ENCODE assay signal across 8 mouse cellular contexts in genomic region chr3:116614295-116614892, GRCm38 (mm10). TPM values are rescaled to one million over a fixed set of nuclear protein-coding genes. Genes with fewer than 3 reads are reported as not detected.
DNase-seq lines count a peak whose midpoint lies in the region; ATAC-seq and TF ChIP-seq lines count a peak whose summit lies in the region.

TSS of gene Trmt13 (minus strand) at chr3:116614587.

- H3K4me1 ChIP-seq in kidney, embryonic 16.5 days (ENCODE audit: insufficient read depth, low read length) = no peaks in the 10 kb centered on the region
- peaks cover 25% of the 10 kb centered on the region for H3K4me1 ChIP-seq in bone marrow macrophage, adult 2 months (ENCODE audit: control insufficient read depth, insufficient read depth, low read length)
- no peaks in the 10 kb centered on the region for H3K4me1 ChIP-seq in hindbrain, embryonic 12.5 days
- no peaks in the 10 kb centered on the region for H3K4me1 ChIP-seq in limb, embryonic 10.5 days
- no peaks in the 10 kb centered on the region for H3K4me1 ChIP-seq in midbrain, embryonic 13.5 days (replicated peaks)

- H3K27me3 ChIP-seq in kidney, embryonic 16.5 days (ENCODE audit: insufficient read depth, low read length) = no peaks in the 10 kb centered on the region
- no peaks in the 10 kb centered on the region for H3K27me3 ChIP-seq in hindbrain, embryonic 12.5 days
- H3K27me3 ChIP-seq in limb, embryonic 10.5 days (ENCODE audit: low read depth, poor library complexity, severe bottlenecking) = no peaks in the 10 kb centered on the region
- H3K27me3 ChIP-seq in midbrain, embryonic 13.5 days = no peaks in the 10 kb centered on the region

- H3K4me3 ChIP-seq in kidney, embryonic 16.5 days (ENCODE audit: low read length) = no peak within 1 kb of the TSS
- H3K4me3 ChIP-seq in bone marrow macrophage, adult 2 months (ENCODE audit: insufficient read depth, low read length) = no peak within 1 kb of the TSS
- no peak within 1 kb of the TSS for H3K4me3 ChIP-seq in hindbrain, embryonic 12.5 days
- no peak within 1 kb of the TSS for H3K4me3 ChIP-seq in limb, embryonic 10.5 days
- no peak within 1 kb of the TSS for H3K4me3 ChIP-seq in midbrain, embryonic 13.5 days (replicated peaks)

- no peak for ATAC-seq in kidney, embryonic 16.5 days (ENCODE audit: low FRiP score, low TSS enrichment)
- no peak for ATAC-seq in hindbrain, embryonic 12.5 days (ENCODE audit: low FRiP score)
- ATAC-seq in midbrain, embryonic 13.5 days = no peak

- WGBS in kidney, embryonic 16.5 days = 88% methylated on average over 10 of the region's 10 CpGs
- WGBS in hindbrain, embryonic 12.5 days = 80% methylated on average over 10 of the region's 10 CpGs
- 94% methylated on average over 10 of the region's 10 CpGs for WGBS in limb, embryonic 10.5 days
- 88% methylated on average over 10 of the region's 10 CpGs for WGBS in midbrain, embryonic 13.5 days

- peaks cover 45% of the 10 kb centered on the region for H3K36me3 ChIP-seq in kidney, embryonic 16.5 days (ENCODE audit: insufficient read depth, low read length)
- H3K36me3 ChIP-seq in hindbrain, embryonic 12.5 days = peaks cover 43% of the 10 kb centered on the region
- H3K36me3 ChIP-seq in limb, embryonic 10.5 days = peaks cover 71% of the 10 kb centered on the region
- H3K36me3 ChIP-seq in midbrain, embryonic 13.5 days = peaks cover 54% of the 10 kb centered on the region

- H3K9ac ChIP-seq in kidney, embryonic 16.5 days (replicated peaks; ENCODE audit: low read length) = no peak within 1 kb of the TSS
- H3K9ac ChIP-seq in hindbrain, embryonic 12.5 days = no peak within 1 kb of the TSS
- no peak within 1 kb of the TSS for H3K9ac ChIP-seq in midbrain, embryonic 13.5 days (replicated peaks)

- TF ChIP-seq CTCF in bone marrow macrophage, adult 2 months (IDR thresholded peaks at IDR 0.05; ENCODE audit: low read depth, low read length) = no peak

- H3K27ac ChIP-seq in kidney, embryonic 16.5 days (ENCODE audit: low read length) = no peak within 1 kb of the TSS
- H3K27ac ChIP-seq in bone marrow macrophage, adult 2 months (ENCODE audit: insufficient read depth, low read depth, low read length) = peak within 1 kb of the TSS; percentile 7
- no peak within 1 kb of the TSS for H3K27ac ChIP-seq in hindbrain, embryonic 12.5 days
- no peak within 1 kb of the TSS for H3K27ac ChIP-seq in limb, embryonic 10.5 days
- H3K27ac ChIP-seq in midbrain, embryonic 13.5 days = no peak within 1 kb of the TSS

- H3K9me3 ChIP-seq in kidney, embryonic 16.5 days (ENCODE audit: low read length) = no peaks in the 10 kb centered on the region
- no peaks in the 10 kb centered on the region for H3K9me3 ChIP-seq in hindbrain, embryonic 12.5 days (replicated peaks)
- no peaks in the 10 kb centered on the region for H3K9me3 ChIP-seq in limb, embryonic 10.5 days (replicated peaks)
- no peaks in the 10 kb centered on the region for H3K9me3 ChIP-seq in midbrain, embryonic 13.5 days

- no peak within 1 kb of the TSS for H3K4me2 ChIP-seq in kidney, embryonic 16.5 days (replicated peaks; ENCODE audit: low read depth, low read length)
- H3K4me2 ChIP-seq in hindbrain, embryonic 12.5 days (replicated peaks) = no peak within 1 kb of the TSS
- H3K4me2 ChIP-seq in midbrain, embryonic 13.5 days (replicated peaks) = no peak within 1 kb of the TSS

- TF ChIP-seq POLR2A in bone marrow macrophage, adult 2 months (IDR thresholded peaks at IDR 0.05; ENCODE audit: borderline replicate concordance, low read depth, low read length) = no peak

- no peak for DNase-seq in kidney, adult 11 months
- no peak for DNase-seq in limb, embryonic 10.5 days (ENCODE audit: low spot score)
- DNase-seq in retina, embryonic 14.5 days (ENCODE audit: low spot score) = no peak
- DNase-seq in retina, postnatal 1 day = no peak

RNA-seq across cellular contexts. Expression of gene Trmt13, which starts in this region (rescaled TPM):
- 22.5 and 28.1 TPM in 2 replicates for polyA plus RNA-seq in kidney, embryonic 16.5 days (2015; fragmentation: Nextera tagmentation; extraction: Ambion mirVana)
- 17.7 and 22.6 TPM in 2 replicates for polyA plus RNA-seq in bone marrow macrophage, adult 2 months (2012; ENCODE audit: insufficient read depth, insufficient read length, missing spikeins)
- 29.5 and 34.5 TPM in 2 replicates for polyA plus RNA-seq in hindbrain, embryonic 12.5 days (2016; fragmentation: Nextera tagmentation; extraction: Ambion mirVana)
- polyA plus RNA-seq in limb, embryonic 10.5 days (2016; fragmentation: Nextera tagmentation; extraction: Ambion mirVana) = 23.1 and 30.0 TPM in 2 replicates
- polyA plus RNA-seq in midbrain, embryonic 13.5 days (2015; fragmentation: Nextera tagmentation; extraction: Ambion mirVana) = 28.5 and 33.6 TPM in 2 replicates
